Mouse (Mus musculus) c-Kit-positive CD71-negative TER-119-negative erythroid progenitor cells, embryonic 14.5 days (primary cell): ENCODE results near the gene Lztr1.

ENCODE experiments used
- DNase-seq: peaks from one replicate; pipeline ENCODE4 v3.0.0-alpha.2; 2013; ENCODE audit warnings: low read depth

Lztr1 gene

GRCm38 (mm10) chr16:17556907-17557306 lies 48.4 kb downstream of the Lztr1 start:
- DNase-seq = no peak

GRCm38 (mm10) chr16:17557947-17558480 lies 49.5 kb downstream of the Lztr1 start:
- no peak for DNase-seq

GRCm38 (mm10) chr16:17558811-17559210 lies 50.3 kb downstream of the Lztr1 start:
- no peak for DNase-seq

- no peak for DNase-seq
These were observed 51.0 kb downstream of the Lztr1 start for GRCm38 (mm10) chr16:17559396-17560027.

GRCm38 (mm10) chr16:17561128-17561750 lies 52.8 kb downstream of the Lztr1 start, which contains the start of gene Lrrc74b:
Gene Lrrc74b, minus strand, starts transcription at chr16:17561247.
- no peak for DNase-seq

- no peak for DNase-seq
These were observed 53.3 kb downstream of the Lztr1 start, which contains the start of gene P2rx6 for GRCm38 (mm10) chr16:17561751-17562208. Gene P2rx6, plus strand, starts transcription at chr16:17561885.

- DNase-seq = no peak
These were observed 55.1 kb downstream of the Lztr1 start for GRCm38 (mm10) chr16:17563580-17563979.

GRCm38 (mm10) chr16:17564221-17564620 lies 55.7 kb downstream of the Lztr1 start:
- DNase-seq = no peak

GRCm38 (mm10) chr16:17564771-17565170 lies 56.3 kb downstream of the Lztr1 start:
- no peak for DNase-seq

- DNase-seq = no peak
These were observed 57.7 kb downstream of the Lztr1 start for GRCm38 (mm10) chr16:17566186-17566585.
